Mouse (Mus musculus): ENCODE results near the gene Cldn6. TPM values are rescaled to one million over a fixed set of nuclear protein-coding genes. Genes with fewer than 3 reads are reported as not detected.

Cldn6 gene
- total and polyA plus RNA-seq, 3 experiments = not detected

GRCm38 (mm10) chr17:23673424-23674073, 5.5 kb upstream of the Cldn6 start, which contains the start of the genes Hcfc1r1 and Thoc6 (continued):
- peak; percentile 71 for TF ChIP-seq NRF1 (IDR thresholded peaks at IDR 0.05; ENCODE audit: insufficient read depth, low read depth, low read length, poor library complexity, severe bottlenecking)
- peak; percentile 95 for TF ChIP-seq USF1 (IDR thresholded peaks at IDR 0.05; ENCODE audit: low read depth, low read length)
- peak; percentile 92 for TF ChIP-seq SIN3A (IDR thresholded peaks at IDR 0.05; ENCODE audit: low read length)
- TF ChIP-seq MXI1 (IDR thresholded peaks at IDR 0.05; ENCODE audit: low read depth, low read length) = peak; percentile 80
- TF ChIP-seq HCFC1 (IDR thresholded peaks at IDR 0.05; ENCODE audit: low read depth, low read length) = peak; percentile 97
- no peak for TF ChIP-seq MEF2A (IDR thresholded peaks at IDR 0.05; ENCODE audit: extremely low read depth, insufficient replicate concordance, low read depth, low read length, poor library complexity, severe bottlenecking)
- peak; percentile 55 for TF ChIP-seq POLR2AphosphoS2 (IDR thresholded peaks at IDR 0.05; ENCODE audit: low read length)
- TF ChIP-seq ZC3H11A (IDR thresholded peaks at IDR 0.05; ENCODE audit: low read depth, low read length) = no peak
- no peak for TF ChIP-seq CHD1 (IDR thresholded peaks at IDR 0.05; ENCODE audit: low read depth, low read length)
- no peak for TF ChIP-seq RCOR1 (IDR thresholded peaks at IDR 0.05; ENCODE audit: low read depth, low read length)

DNA sequence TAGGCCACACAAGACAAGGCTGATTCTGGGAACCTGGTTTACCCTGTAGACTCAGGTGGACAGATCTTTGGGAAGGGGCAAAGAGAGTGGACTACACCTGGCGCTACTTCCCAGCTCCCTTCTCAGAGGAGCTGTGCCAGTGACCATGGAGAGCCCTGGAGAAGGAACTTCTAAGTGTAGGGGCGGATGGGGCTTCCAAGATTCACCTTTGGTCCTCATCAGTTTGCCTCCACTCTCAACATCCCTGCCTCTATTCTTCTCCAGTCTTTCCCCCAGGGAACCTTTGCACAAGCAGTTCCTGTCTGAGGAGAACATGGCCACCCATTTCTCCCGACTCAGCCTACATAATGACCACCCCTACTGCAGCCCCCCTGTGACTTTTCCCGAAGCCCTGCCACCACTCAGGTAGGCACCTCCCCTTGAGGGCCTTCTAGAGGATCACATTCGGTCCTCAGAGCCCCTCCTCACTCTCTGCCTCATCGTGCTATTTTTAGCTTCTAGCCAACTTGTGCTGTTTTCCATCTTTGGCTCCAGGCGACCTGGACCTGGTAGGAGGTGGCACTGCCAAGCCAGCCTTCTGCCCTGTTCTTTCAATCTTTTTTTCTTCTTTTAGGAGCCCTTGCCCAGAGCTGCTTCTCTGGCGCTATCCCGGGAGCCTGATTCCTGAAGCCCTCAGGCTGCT, 4.6 kb upstream of the Cldn6 start:
- Histone ChIP-seq H3K79me2 (ENCODE audit: control insufficient read depth, insufficient read depth, low read length, poor library complexity) (peaks cover 15% of the 10 kb centered on the region), H3K36me3 (ENCODE audit: control insufficient read depth in 1 of 2, insufficient read depth in 2 of 2, low read length in 2 of 2) (peaks cover 0 to 15% of the 10 kb centered on the region in 2 experiments; a peak in 2 of 4 replicates), H3K9me3 (replicated peaks; ENCODE audit: insufficient read depth, low read length) (no peaks in the 10 kb centered on the region), H3K27me3 (ENCODE audit: control insufficient read depth in 1 of 2, insufficient read depth in 2 of 2, low read length in 2 of 2) (no peaks in the 10 kb centered on the region), H3K27ac (ENCODE audit: control insufficient read depth, low read depth, low read length) (no peak overlapping the region), H3K4me1 (ENCODE audit: control insufficient read depth in 1 of 2, insufficient read depth in 2 of 2, low read length in 2 of 2) (peaks cover 0 to 17% of the 10 kb centered on the region in 2 experiments), H3K4me3 (ENCODE audit: control insufficient read depth in 1 of 2, insufficient read depth in 1 of 2, low read depth in 2 of 2, low read length in 2 of 2) (peak overlapping the region; percentile 70 to 78), H3K9ac (ENCODE audit: control insufficient read depth, low read depth, low read length, poor library complexity, severe bottlenecking) (peak overlapping the region; percentile 52)
- TF ChIP-seq GABPA (IDR thresholded peaks at IDR 0.05; ENCODE audit: low read depth, low read length) (no peak), POLR2AphosphoS5 (IDR thresholded peaks at IDR 0.05; ENCODE audit: borderline replicate concordance, low read depth, low read length) (no peak), KAT2A (conservative IDR thresholded peaks at IDR 0.05; ENCODE audit: low read depth, low read length) (no peak), MAZ (IDR thresholded peaks at IDR 0.05; ENCODE audit: low read depth, low read length) (no peak)
- no peak for DNase-seq (ENCODE audit: low read depth, low spot score)

DNA sequence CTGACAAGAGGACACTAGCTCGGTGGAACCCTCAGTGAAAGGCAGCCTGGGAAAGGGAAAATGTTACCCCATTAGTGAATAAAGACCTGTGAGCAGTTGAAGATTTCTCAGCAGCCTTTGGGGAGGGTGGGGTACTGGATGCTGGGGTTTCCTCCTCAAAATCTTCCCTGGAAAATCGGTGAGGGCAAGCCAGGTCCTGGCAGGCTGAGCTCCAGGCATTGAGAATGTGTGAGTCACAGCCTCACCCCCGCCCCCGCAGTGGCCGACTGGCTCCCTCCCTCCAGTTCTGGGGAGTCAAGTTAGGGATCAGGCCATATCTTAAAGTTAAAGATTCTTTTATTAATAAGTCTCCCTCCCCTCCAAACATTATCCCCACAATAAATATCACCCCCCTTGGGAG, 3.9 kb upstream of the Cldn6 start:
- H3K9ac ChIP-seq (ENCODE audit: control insufficient read depth, low read depth, low read length, poor library complexity, severe bottlenecking) = no peak overlapping the region
- H3K4me1 ChIP-seq (ENCODE audit: control insufficient read depth in 1 of 2, insufficient read depth in 2 of 2, low read length in 2 of 2) = peaks cover 0 to 22% of the 10 kb centered on the region in 2 experiments
- no peaks in the 10 kb centered on the region for H3K27me3 ChIP-seq (ENCODE audit: control insufficient read depth in 1 of 2, insufficient read depth in 2 of 2, low read length in 2 of 2)
- H3K36me3 ChIP-seq (ENCODE audit: control insufficient read depth in 1 of 2, insufficient read depth in 2 of 2, low read length in 2 of 2) = peaks cover 0 to 17% of the 10 kb centered on the region in 2 experiments; a peak in 2 of 4 replicates
- no peak overlapping the region for H3K4me3 ChIP-seq (ENCODE audit: control insufficient read depth in 1 of 2, insufficient read depth in 1 of 2, low read depth in 2 of 2, low read length in 2 of 2)
- peak; percentile 47 for DNase-seq (ENCODE audit: low read depth, low spot score)
- peaks cover 15% of the 10 kb centered on the region for H3K79me2 ChIP-seq (ENCODE audit: control insufficient read depth, insufficient read depth, low read length, poor library complexity)
- H3K9me3 ChIP-seq (replicated peaks; ENCODE audit: insufficient read depth, low read length) = no peaks in the 10 kb centered on the region
- peak overlapping the region; percentile 66; the same call in 1 of the 2 replicates for H3K27ac ChIP-seq (ENCODE audit: control insufficient read depth, low read depth, low read length)
- no peak for TF ChIP-seq EP300 (IDR thresholded peaks at IDR 0.05; ENCODE audit: low read depth in 1 of 2, low read length in 2 of 2)
- TF ChIP-seq ZC3H11A (IDR thresholded peaks at IDR 0.05; ENCODE audit: low read depth, low read length) = no peak
- TF ChIP-seq POLR2AphosphoS2 (IDR thresholded peaks at IDR 0.05; ENCODE audit: low read length) = no peak
- no peak for TF ChIP-seq UBTF (IDR thresholded peaks at IDR 0.05; ENCODE audit: borderline replicate concordance, insufficient read depth, low read depth, low read length)
- no peak for TF ChIP-seq USF2 (IDR thresholded peaks at IDR 0.05; ENCODE audit: borderline replicate concordance in 1 of 2, insufficient read depth in 1 of 2, low read depth in 1 of 2, low read length in 2 of 2)
- TF ChIP-seq TAL1 (IDR thresholded peaks at IDR 0.05; ENCODE audit: low read length) = no peak
- TF ChIP-seq MAX (IDR thresholded peaks at IDR 0.05; ENCODE audit: low read length) = no peak
